Mouse (Mus musculus) myocyte (in vitro differentiated cells): ENCODE measurements around the gene Pramel1. TPM values are rescaled to one million over a fixed set of nuclear protein-coding genes. Genes with fewer than 3 reads are reported as not detected.

Experiments used
- H3K27me3 ChIP-seq: one replicate; pipeline ENCODE4 v1.6.1; 2011; ENCODE audit not compliant: control insufficient read depth, insufficient read depth, insufficient read length
- H3K36me3 ChIP-seq: one replicate; pipeline ENCODE4 v1.6.1; 2011; ENCODE audit not compliant: control insufficient read depth, insufficient read depth
- H3K4me2 ChIP-seq: one replicate; pipeline ENCODE4 v1.6.1; 2011; ENCODE audit warnings: low read depth, control low read depth
- H3K4me3 ChIP-seq: one replicate; pipeline ENCODE4 v1.5.1; 2011; ENCODE audit warnings: mild to moderate bottlenecking, control low read depth, moderate library complexity
- H3K79me2 ChIP-seq: one replicate; pipeline ENCODE4 v1.6.1; 2011; ENCODE audit not compliant: control insufficient read depth, insufficient read depth
- H3ac ChIP-seq: one replicate; pipeline ENCODE4 v1.6.1; 2011; ENCODE audit not compliant: control insufficient read depth, insufficient read length
- CEBPB ChIP-seq: IDR thresholded peaks from 2 replicates; pipeline ENCODE4 v1.6.1; 2011; ENCODE audit warnings: mild to moderate bottlenecking, moderate library complexity; ENCODE audit not compliant: poor library complexity, insufficient read depth, severe bottlenecking
- E2F4 ChIP-seq: IDR thresholded peaks from one replicate; pipeline ENCODE4 v1.6.1; 2011; ENCODE audit warnings: mild to moderate bottlenecking, control low read depth, moderate library complexity; ENCODE audit not compliant: insufficient read depth
- MAX ChIP-seq: IDR thresholded peaks from one replicate; pipeline ENCODE4 v1.6.1; 2011; ENCODE audit warnings: low read depth, mild to moderate bottlenecking, control low read depth
- MYOD1 ChIP-seq, 3 experiments: IDR thresholded peaks; one replicate each; pipeline ENCODE4 v1.6.1; 2011; ENCODE audit warnings: control low read depth in 2 of 3, low read depth in 2 of 3, mild to moderate bottlenecking in 2 of 3, moderate library complexity in 1 of 3; ENCODE audit not compliant: insufficient read length in 2 of 3, control insufficient read depth in 1 of 3
- MYOG ChIP-seq, 3 experiments: IDR thresholded peaks; one replicate each; pipeline ENCODE4 v1.6.1; 2011; ENCODE audit warnings: control low read depth in 2 of 3, low read depth in 2 of 3, mild to moderate bottlenecking in 2 of 3; ENCODE audit not compliant: insufficient read length in 2 of 3, control insufficient read depth in 1 of 3, insufficient read depth in 1 of 3
- POLR2A ChIP-seq: IDR thresholded peaks from one replicate; pipeline ENCODE4 v1.6.1; 2011; ENCODE audit warnings: low read depth, mild to moderate bottlenecking, control low read depth, moderate library complexity; ENCODE audit not compliant: insufficient read length
- POLR2AphosphoS2 ChIP-seq: IDR thresholded peaks from one replicate; pipeline ENCODE4 v1.6.1; 2011; ENCODE audit warnings: low read depth, control low read depth; ENCODE audit not compliant: insufficient read length
- REST ChIP-seq: IDR thresholded peaks from one replicate; pipeline ENCODE4 v1.6.1; 2011; ENCODE audit warnings: mild to moderate bottlenecking, control low read depth, moderate library complexity; ENCODE audit not compliant: insufficient read depth, insufficient read length
- SRF ChIP-seq: IDR thresholded peaks from one replicate; pipeline ENCODE4 v1.6.1; 2011; ENCODE audit warnings: low read depth; ENCODE audit not compliant: control insufficient read depth, insufficient read length
- TCF12 ChIP-seq: IDR thresholded peaks from one replicate; pipeline ENCODE4 v1.6.1; 2011; ENCODE audit warnings: mild to moderate bottlenecking, control low read depth; ENCODE audit not compliant: poor library complexity, insufficient read depth, severe bottlenecking
- TCF3 ChIP-seq: IDR thresholded peaks from one replicate; pipeline ENCODE4 v1.6.1; 2011; ENCODE audit warnings: low read depth, control low read depth; ENCODE audit not compliant: insufficient read length
- USF1 ChIP-seq: IDR thresholded peaks from one replicate; pipeline ENCODE4 v1.6.1; 2011; ENCODE audit warnings: low read depth, mild to moderate bottlenecking, control low read depth, moderate library complexity
- polyA plus RNA-seq: library from polyadenylated mRNA; unstranded; fragments of >200 nt; fragmentation: generic; extraction: Trizol; gene quantifications from one replicate; pipeline ENCODE4 v1.2.1, GENCODE M21; 2012; ENCODE audit warnings: missing spikeins

Gene Pramel1
- polyA plus RNA-seq, 1 experiment = not detected

GRCm38 (mm10) chr4:143352301-143352700 is 41.9 kb upstream of the Pramel1 start:
- H3ac ChIP-seq = no peak overlapping the region
- peaks cover 22% of the 10 kb centered on the region for H3K27me3 ChIP-seq
- no peaks in the 10 kb centered on the region for H3K79me2 ChIP-seq
- no peak overlapping the region for H3K4me3 ChIP-seq
- no peaks in the 10 kb centered on the region for H3K36me3 ChIP-seq
- no peak overlapping the region for H3K4me2 ChIP-seq
- no peak for TF ChIP-seq POLR2AphosphoS2
- TF ChIP-seq TCF12 = no peak
- TF ChIP-seq USF1 = no peak
- no peak for TF ChIP-seq MYOG (IDR thresholded peaks at IDR 0.05; ENCODE audit: control insufficient read depth in 1 of 3, insufficient read depth in 1 of 3, insufficient read length in 2 of 3, low read depth in 2 of 3)

GRCm38 (mm10) chr4:143361520-143361919 is 32.7 kb upstream of the Pramel1 start:
- H3K4me2 ChIP-seq = no peak overlapping the region
- H3K4me3 ChIP-seq = no peak overlapping the region
- no peaks in the 10 kb centered on the region for H3K36me3 ChIP-seq
- H3ac ChIP-seq = no peak overlapping the region
- TF ChIP-seq POLR2A (no peak), MYOG (IDR thresholded peaks at IDR 0.05; ENCODE audit: control insufficient read depth in 1 of 3, insufficient read depth in 1 of 3, insufficient read length in 2 of 3, low read depth in 2 of 3) (no peak), REST (no peak), TCF3 (no peak), CEBPB (no peak), TCF12 (no peak), POLR2AphosphoS2 (no peak), E2F4 (no peak), MAX (no peak), USF1 (no peak)
- no peaks in the 10 kb centered on the region for H3K79me2 ChIP-seq
- peaks cover 5% of the 10 kb centered on the region for H3K27me3 ChIP-seq

- Histone ChIP-seq H3K27me3 (no peaks in the 10 kb centered on the region), H3K4me2 (no peak overlapping the region), H3K79me2 (no peaks in the 10 kb centered on the region), H3ac (no peak overlapping the region), H3K4me3 (no peak overlapping the region), H3K36me3 (no peaks in the 10 kb centered on the region)
- TF ChIP-seq TCF12 (no peak), MYOG (IDR thresholded peaks at IDR 0.05; ENCODE audit: control insufficient read depth in 1 of 3, insufficient read depth in 1 of 3, insufficient read length in 2 of 3, low read depth in 2 of 3) (no peak), CEBPB (no peak), POLR2AphosphoS2 (no peak), MAX (no peak), POLR2A (no peak), USF1 (no peak), TCF3 (no peak), MYOD1 (IDR thresholded peaks at IDR 0.05; ENCODE audit: control insufficient read depth in 1 of 3, insufficient read length in 2 of 3, low read depth in 2 of 3) (no peak), REST (no peak), E2F4 (no peak), SRF (no peak)
Measured at GRCm38 (mm10) chr4:143366415-143367041, 27.7 kb upstream of the Pramel1 start.

- Histone ChIP-seq H3K4me2 (no peak overlapping the region), H3K4me3 (no peak overlapping the region)
- TF ChIP-seq MYOD1 (IDR thresholded peaks at IDR 0.05; ENCODE audit: control insufficient read depth in 1 of 3, insufficient read length in 2 of 3, low read depth in 2 of 3) = no peak
- no peak for TF ChIP-seq POLR2AphosphoS2
- TF ChIP-seq E2F4 = no peak
- no peak for TF ChIP-seq SRF
- TF ChIP-seq MAX = no peak
- TF ChIP-seq USF1 = no peak
- TF ChIP-seq MYOG (IDR thresholded peaks at IDR 0.05; ENCODE audit: control insufficient read depth in 1 of 3, insufficient read depth in 1 of 3, insufficient read length in 2 of 3, low read depth in 2 of 3) = no peak
- TF ChIP-seq TCF3 = no peak
Measured at GRCm38 (mm10) chr4:143379480-143379879, 14.7 kb upstream of the Pramel1 start.

GRCm38 (mm10) chr4:143379931-143380715 is 14.1 kb upstream of the Pramel1 start:
- no peak for TF ChIP-seq TCF3
- Histone ChIP-seq H3ac (no peak overlapping the region), H3K4me3 (no peak overlapping the region), H3K36me3 (no peaks in the 10 kb centered on the region), H3K27me3 (peaks cover 27% of the 10 kb centered on the region), H3K79me2 (no peaks in the 10 kb centered on the region), H3K4me2 (no peak overlapping the region)

More at GRCm38 (mm10) chr4:143379480-143379879, 14.7 kb upstream of the Pramel1 start:
- H3K27me3 ChIP-seq = peaks cover 27% of the 10 kb centered on the region
- H3K36me3 ChIP-seq = no peaks in the 10 kb centered on the region
- H3K79me2 ChIP-seq = no peaks in the 10 kb centered on the region
- no peak overlapping the region for H3ac ChIP-seq
